Mouse (Mus musculus): ENCODE results near the gene Scaf4. TPM values are rescaled to one million over a fixed set of nuclear protein-coding genes. Genes with fewer than 3 reads are reported as not detected.

Scaf4 gene
- polyA plus RNA-seq, 1 experiment from 2014 or later, result 9.3 TPM

- no peak overlapping the region for H3K9ac ChIP-seq (ENCODE audit: low read depth, low read length)
- H3K9me3 ChIP-seq (ENCODE audit: control insufficient read depth), result no peaks in the 10 kb centered on the region
- 0 out of 2 replicates have a peak, but pooled peaks cover 4% of the 10 kb centered on the region for H3K4me1 ChIP-seq (replicated peaks; ENCODE audit: control insufficient read depth, insufficient read depth, low read length)
- H3K27ac ChIP-seq (ENCODE audit: low read depth, low read length), result no peak overlapping the region
- H3K4me2 ChIP-seq (replicated peaks; ENCODE audit: low read depth), result no peak overlapping the region
- H3K36me3 ChIP-seq (ENCODE audit: control insufficient read depth, insufficient read depth), result 0 out of 2 replicates have a peak, but pooled peaks cover under 1% of the 10 kb centered on the region
- ATAC-seq, result no peak
- no peak overlapping the region for H3K4me3 ChIP-seq (ENCODE audit: low read depth, low read length)
- H3K27me3 ChIP-seq (replicated peaks; ENCODE audit: control insufficient read depth, insufficient read depth, low read length), result no peaks in the 10 kb centered on the region
- no peak for TF ChIP-seq CTCF (IDR thresholded peaks at IDR 0.05; ENCODE audit: low read depth)
- WGBS, result 5% methylated on average over 1 of the region's 1 CpGs
Measured at GRCm38 (mm10) chr16:90266581-90266980, 17.7 kb downstream of the Scaf4 start.

GRCm38 (mm10) chr16:90265106-90265505 is 19.2 kb downstream of the Scaf4 start:
- H3K4me1 ChIP-seq (replicated peaks; ENCODE audit: control insufficient read depth, insufficient read depth, low read length), result 0 out of 2 replicates have a peak, but pooled peaks cover 4% of the 10 kb centered on the region
- H3K27me3 ChIP-seq (replicated peaks; ENCODE audit: control insufficient read depth, insufficient read depth, low read length), result no peaks in the 10 kb centered on the region
- no peak for TF ChIP-seq CTCF (IDR thresholded peaks at IDR 0.05; ENCODE audit: low read depth)
- H3K27ac ChIP-seq (ENCODE audit: low read depth, low read length), result no peak overlapping the region
- no peak overlapping the region for H3K9ac ChIP-seq (ENCODE audit: low read depth, low read length)
- no peak overlapping the region for H3K4me3 ChIP-seq (ENCODE audit: low read depth, low read length)
- H3K9me3 ChIP-seq (ENCODE audit: control insufficient read depth), result no peaks in the 10 kb centered on the region
- no peak for ATAC-seq
- H3K4me2 ChIP-seq (replicated peaks; ENCODE audit: low read depth), result no peak overlapping the region
- 56% methylated on average over 1 of the region's 1 CpGs for WGBS
- H3K36me3 ChIP-seq (ENCODE audit: control insufficient read depth, insufficient read depth), result peaks cover 10% of the 10 kb centered on the region; the same call in 1 of the 2 replicates

- Histone ChIP-seq H3K9me3 (ENCODE audit: control insufficient read depth) (no peaks in the 10 kb centered on the region), H3K4me3 (ENCODE audit: low read depth, low read length) (no peak overlapping the region), H3K27me3 (replicated peaks; ENCODE audit: control insufficient read depth, insufficient read depth, low read length) (no peaks in the 10 kb centered on the region), H3K36me3 (ENCODE audit: control insufficient read depth, insufficient read depth) (peaks cover 21% of the 10 kb centered on the region), H3K27ac (ENCODE audit: low read depth, low read length) (no peak overlapping the region), H3K4me1 (replicated peaks; ENCODE audit: control insufficient read depth, insufficient read depth, low read length) (0 out of 2 replicates have a peak, but pooled peaks cover 4% of the 10 kb centered on the region), H3K4me2 (replicated peaks; ENCODE audit: low read depth) (no peak overlapping the region), H3K9ac (ENCODE audit: low read depth, low read length) (no peak overlapping the region)
- no peak for ATAC-seq
- WGBS, result 66% methylated on average over 5 of the region's 5 CpGs
- TF ChIP-seq CTCF (IDR thresholded peaks at IDR 0.05; ENCODE audit: low read depth), result no peak
Measured at GRCm38 (mm10) chr16:90264021-90264420, 20.3 kb downstream of the Scaf4 start.

GRCm38 (mm10) chr16:90261791-90262190 is 22.5 kb downstream of the Scaf4 start:
- WGBS, result 91% methylated on average over 2 of the region's 2 CpGs
- H3K36me3 ChIP-seq (ENCODE audit: control insufficient read depth, insufficient read depth), result peaks cover 34% of the 10 kb centered on the region

DNA sequence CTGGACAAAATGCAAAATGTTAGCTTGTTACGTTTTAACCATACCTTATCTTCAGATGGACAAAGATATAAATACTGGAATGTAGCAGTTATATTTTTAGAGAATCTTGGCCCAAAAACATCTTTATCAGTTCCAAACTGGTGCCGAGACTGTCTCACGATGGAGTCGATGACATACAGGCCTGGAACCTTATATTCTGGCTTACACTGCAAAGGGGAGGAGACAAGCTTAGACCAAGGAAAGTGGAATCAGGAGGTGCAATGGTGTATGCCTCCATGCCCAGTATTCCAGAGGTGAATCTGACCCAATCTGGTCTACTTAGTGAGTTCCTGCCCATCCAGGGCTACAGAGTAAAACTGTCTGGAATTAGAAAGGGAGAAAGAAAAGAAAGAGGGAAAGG is 24.2 kb downstream of the Scaf4 start:
- Histone ChIP-seq H3K4me1 (replicated peaks; ENCODE audit: control insufficient read depth, insufficient read depth, low read length) (0 out of 2 replicates have a peak, but pooled peaks cover under 1% of the 10 kb centered on the region), H3K36me3 (ENCODE audit: control insufficient read depth, insufficient read depth) (peaks cover 46% of the 10 kb centered on the region), H3K9ac (ENCODE audit: low read depth, low read length) (no peak overlapping the region), H3K27me3 (replicated peaks; ENCODE audit: control insufficient read depth, insufficient read depth, low read length) (no peaks in the 10 kb centered on the region), H3K9me3 (ENCODE audit: control insufficient read depth) (no peaks in the 10 kb centered on the region), H3K4me2 (replicated peaks; ENCODE audit: low read depth) (no peak overlapping the region), H3K27ac (ENCODE audit: low read depth, low read length) (no peak overlapping the region), H3K4me3 (ENCODE audit: low read depth, low read length) (no peak overlapping the region)
- ATAC-seq, result no peak
- TF ChIP-seq CTCF (IDR thresholded peaks at IDR 0.05; ENCODE audit: low read depth), result no peak
- 73% methylated on average over 4 of the region's 4 CpGs for WGBS

More at GRCm38 (mm10) chr16:90261791-90262190, 22.5 kb downstream of the Scaf4 start:
- no peak overlapping the region for H3K27ac ChIP-seq (ENCODE audit: low read depth, low read length)
- ATAC-seq, result no peak
- H3K4me1 ChIP-seq (replicated peaks; ENCODE audit: control insufficient read depth, insufficient read depth, low read length), result 0 out of 2 replicates have a peak, but pooled peaks cover 4% of the 10 kb centered on the region
- H3K4me3 ChIP-seq (ENCODE audit: low read depth, low read length), result no peak overlapping the region
- no peaks in the 10 kb centered on the region for H3K9me3 ChIP-seq (ENCODE audit: control insufficient read depth)
- no peak overlapping the region for H3K9ac ChIP-seq (ENCODE audit: low read depth, low read length)
- no peak for TF ChIP-seq CTCF (IDR thresholded peaks at IDR 0.05; ENCODE audit: low read depth)
- H3K27me3 ChIP-seq (replicated peaks; ENCODE audit: control insufficient read depth, insufficient read depth, low read length), result no peaks in the 10 kb centered on the region
- no peak overlapping the region for H3K4me2 ChIP-seq (replicated peaks; ENCODE audit: low read depth)

DNA sequence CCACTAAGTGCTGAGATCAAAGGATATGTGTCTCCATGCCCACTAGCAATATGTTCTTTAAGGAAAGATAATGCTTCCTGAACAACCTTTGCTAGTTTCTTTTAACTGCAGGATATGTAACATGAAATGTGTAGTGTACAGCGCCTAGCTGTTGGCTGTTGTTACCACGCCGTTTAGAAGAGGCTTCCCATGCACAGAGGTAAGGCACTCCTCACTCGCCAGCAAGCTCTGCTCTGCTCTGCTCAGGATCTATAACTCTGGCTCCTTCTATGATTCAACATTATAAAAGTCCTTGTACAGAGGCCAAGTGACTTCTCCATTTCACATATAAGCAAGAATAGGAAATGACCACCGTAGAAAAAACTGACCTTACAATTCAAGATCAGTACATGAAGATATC is 24.7 kb downstream of the Scaf4 start:
- Histone ChIP-seq H3K27ac (ENCODE audit: low read depth, low read length) (no peak overlapping the region), H3K4me2 (replicated peaks; ENCODE audit: low read depth) (no peak overlapping the region), H3K9me3 (ENCODE audit: control insufficient read depth) (no peaks in the 10 kb centered on the region), H3K4me3 (ENCODE audit: low read depth, low read length) (no peak overlapping the region), H3K9ac (ENCODE audit: low read depth, low read length) (no peak overlapping the region), H3K4me1 (replicated peaks; ENCODE audit: control insufficient read depth, insufficient read depth, low read length) (no peaks in the 10 kb centered on the region), H3K36me3 (ENCODE audit: control insufficient read depth, insufficient read depth) (peaks cover 50% of the 10 kb centered on the region), H3K27me3 (replicated peaks; ENCODE audit: control insufficient read depth, insufficient read depth, low read length) (no peaks in the 10 kb centered on the region)
- ATAC-seq, result no peak
- no peak for TF ChIP-seq CTCF (IDR thresholded peaks at IDR 0.05; ENCODE audit: low read depth)
- 90% methylated on average over 5 of the region's 5 CpGs for WGBS

DNA sequence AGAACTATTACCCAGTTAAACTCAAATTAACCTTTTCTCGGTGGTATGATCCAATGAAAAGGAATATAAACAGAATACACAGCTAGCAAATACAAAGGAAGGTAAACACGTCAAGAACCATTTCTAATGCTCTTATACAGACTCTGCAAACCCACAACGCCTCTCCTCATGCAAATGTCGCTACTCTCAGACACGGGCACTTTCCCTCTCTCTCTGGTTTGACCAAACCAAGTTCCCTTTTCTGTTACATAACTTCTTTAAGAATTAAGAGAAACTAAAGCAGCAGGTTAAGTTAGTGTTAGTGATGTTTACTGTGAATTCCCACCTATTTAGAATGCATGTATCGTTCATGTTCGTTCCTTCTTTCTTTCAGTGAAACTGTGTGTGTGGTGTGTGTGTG is 25.4 kb downstream of the Scaf4 start:
- Histone ChIP-seq H3K36me3 (ENCODE audit: control insufficient read depth, insufficient read depth) (peaks cover 57% of the 10 kb centered on the region), H3K4me2 (replicated peaks; ENCODE audit: low read depth) (no peak overlapping the region), H3K27me3 (replicated peaks; ENCODE audit: control insufficient read depth, insufficient read depth, low read length) (no peaks in the 10 kb centered on the region), H3K9me3 (ENCODE audit: control insufficient read depth) (no peaks in the 10 kb centered on the region), H3K4me3 (ENCODE audit: low read depth, low read length) (no peak overlapping the region), H3K9ac (ENCODE audit: low read depth, low read length) (no peak overlapping the region), H3K27ac (ENCODE audit: low read depth, low read length) (no peak overlapping the region), H3K4me1 (replicated peaks; ENCODE audit: control insufficient read depth, insufficient read depth, low read length) (no peaks in the 10 kb centered on the region)
- WGBS, result 87% methylated on average over 7 of the region's 7 CpGs
- TF ChIP-seq CTCF (IDR thresholded peaks at IDR 0.05; ENCODE audit: low read depth), result no peak
- ATAC-seq, result no peak

All from intestine, postnatal 0 days (tissue).